Mouse (Mus musculus) spleen, embryonic (tissue): ENCODE data around the gene B4galt1.

Source experiments
- CTCF ChIA-PET: fragments of 350-600 bp; sonication (Branson Sonifier 250); formaldehyde crosslinking; loops from one replicate; lab custom pipeline; 2022; lab: Charles Lee

B4galt1 gene

DNA sequence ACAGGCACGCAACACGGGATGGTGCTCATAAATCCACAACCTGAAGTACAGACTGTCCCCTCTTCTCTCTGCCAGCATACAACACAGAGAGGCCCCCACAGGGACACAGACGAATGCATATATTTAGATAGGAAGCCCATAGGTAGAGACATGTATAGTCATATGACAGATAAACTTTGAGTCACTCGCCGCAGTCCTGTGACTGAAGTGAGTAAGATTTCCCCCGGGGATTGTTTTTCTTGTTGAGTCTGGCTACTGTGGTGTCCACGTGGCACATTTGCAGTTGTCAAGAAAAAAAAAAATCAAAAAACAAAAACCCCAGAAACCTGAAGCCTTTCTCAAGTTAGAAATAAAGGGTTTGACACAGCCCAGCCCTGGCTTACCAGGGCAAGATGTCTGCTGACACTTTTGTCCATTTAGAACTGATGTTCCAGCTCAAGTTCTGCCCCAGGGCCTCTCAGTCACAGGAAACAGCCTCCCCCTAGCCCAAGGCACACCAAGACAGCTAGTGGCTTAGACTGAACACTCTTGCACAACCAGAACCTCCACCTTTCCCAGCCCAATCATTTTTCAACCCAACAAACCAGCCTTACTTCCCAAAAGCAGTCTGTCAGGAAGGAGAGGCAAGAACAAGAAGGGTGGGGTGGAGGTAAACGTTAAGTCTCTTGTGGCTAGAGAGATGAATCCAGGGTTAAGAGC is 71.9 kb downstream of the B4galt1 start:
- CTCF ChIA-PET, result no interaction called here

GRCm38 (mm10) chr4:40781143-40781542 is 72.7 kb downstream of the B4galt1 start:
- CTCF ChIA-PET, result interaction anchor here (0.6 to 0.8 kb wide), 4 partner anchors 9 to 642 kb away, joined by 3 to 6 read pairs (median 4); no protein-coding TSS in a partner anchor

DNA sequence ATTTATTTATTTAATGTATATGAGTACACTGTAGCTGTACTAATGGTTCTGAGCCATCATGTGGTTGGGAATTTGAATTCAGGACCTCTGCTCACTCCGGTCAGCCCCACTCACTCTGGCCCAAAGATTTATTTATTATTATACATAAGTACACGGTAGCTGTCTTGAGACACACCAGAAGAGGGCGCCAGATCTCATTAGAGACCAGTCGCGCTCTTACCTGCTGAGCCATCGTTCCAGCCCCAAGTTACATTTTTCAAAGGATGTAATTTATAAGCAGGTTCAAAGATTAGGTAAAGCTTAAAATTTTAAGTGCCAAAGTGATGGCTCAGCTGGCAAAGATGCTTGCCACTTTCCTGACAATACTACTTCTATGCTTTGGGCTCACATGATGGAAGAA is 75.1 kb downstream of the B4galt1 start:
- CTCF ChIA-PET, result interaction anchor here (0.6 to 1.2 kb wide), 2 partner anchors 66 to 301 kb away, joined by 3 read pairs; no protein-coding TSS in a partner anchor

DNA sequence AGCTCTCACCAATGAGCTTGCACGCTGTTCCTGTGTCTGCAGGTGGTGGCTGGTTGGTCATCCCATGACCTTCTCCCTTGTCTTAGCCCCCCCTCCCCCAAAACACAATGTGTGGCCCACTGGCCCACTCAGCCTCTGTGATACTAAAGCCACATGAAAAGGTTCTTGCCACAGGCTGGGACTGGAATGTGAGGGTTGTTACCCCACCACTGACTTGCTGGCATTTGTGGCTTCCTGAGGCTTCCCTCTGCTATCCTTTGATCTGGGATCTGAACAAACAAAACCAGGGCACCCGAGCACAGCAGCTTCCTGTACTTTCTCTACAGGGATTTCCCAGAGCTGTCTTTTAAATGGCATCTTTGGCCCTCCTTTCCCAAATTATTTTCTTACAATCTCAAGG is 76.7 kb downstream of the B4galt1 start:
- CTCF ChIA-PET, result no interaction called here

DNA sequence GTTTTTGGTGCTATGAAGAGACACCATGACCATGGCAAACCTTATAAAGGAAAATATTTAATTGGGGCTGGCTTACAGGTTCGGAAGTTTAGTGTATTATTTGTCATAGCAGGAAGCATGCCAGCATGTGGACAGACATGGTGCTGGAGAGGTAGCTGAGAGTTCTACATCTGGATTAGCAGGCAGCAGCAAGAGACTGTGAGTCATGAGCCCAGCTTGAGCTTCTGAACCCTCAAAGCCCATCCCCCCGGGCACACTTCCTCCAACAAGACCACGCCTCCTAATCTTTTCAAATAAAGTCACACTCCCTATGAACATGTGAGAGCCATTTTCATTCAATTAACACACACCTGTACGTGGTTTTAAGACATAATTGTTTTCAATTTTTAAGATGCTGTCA is 77.4 kb downstream of the B4galt1 start:
- CTCF ChIA-PET, result no interaction called here

DNA sequence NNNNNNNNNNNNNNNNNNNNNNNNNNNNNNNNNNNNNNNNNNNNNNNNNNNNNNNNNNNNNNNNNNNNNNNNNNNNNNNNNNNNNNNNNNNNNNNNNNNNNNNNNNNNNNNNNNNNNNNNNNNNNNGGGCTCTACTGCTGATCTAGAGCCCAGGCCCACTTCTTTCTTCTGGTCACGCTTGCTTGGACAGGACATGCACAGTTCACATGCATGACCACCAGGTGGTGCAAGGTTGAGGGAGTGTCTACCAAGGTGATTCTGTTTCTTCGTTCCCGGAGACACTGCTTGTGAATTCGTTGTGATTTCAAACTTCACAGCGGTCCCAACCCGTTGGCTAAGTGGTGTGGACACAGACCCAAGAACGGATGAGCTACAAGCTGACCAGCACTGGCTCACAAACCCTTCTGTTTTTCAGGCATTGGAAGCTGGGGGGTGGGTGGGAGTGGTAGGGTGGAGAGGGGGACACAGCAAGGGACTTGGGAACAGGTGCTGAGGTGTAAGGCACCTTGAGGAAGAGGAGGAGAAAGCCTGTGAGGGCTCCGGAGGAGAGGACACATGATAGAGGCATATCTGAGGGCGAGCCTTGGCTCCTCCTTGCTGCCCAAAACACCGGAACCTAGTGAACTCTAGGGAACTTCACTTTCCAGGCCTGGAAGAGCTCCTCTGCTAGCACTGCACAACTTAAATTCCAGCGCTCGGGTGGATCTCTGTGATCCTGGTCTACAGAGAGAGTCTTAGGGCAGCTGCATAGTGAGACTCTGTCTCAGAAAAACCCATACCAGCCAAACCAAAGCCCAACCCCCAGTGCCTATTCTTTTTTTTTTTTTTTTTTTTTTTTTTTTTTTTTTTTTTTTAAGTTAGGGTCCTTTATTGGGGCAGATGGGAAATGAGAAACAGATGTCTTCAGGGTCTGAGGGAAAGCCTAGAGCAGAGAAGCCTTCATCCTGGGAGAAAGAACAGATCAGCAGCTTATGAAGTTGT is 79.2 kb downstream of the B4galt1 start:
- CTCF ChIA-PET, result interaction anchor here (0.5 to 1.9 kb wide), 3 partner anchors 40 to 235 kb away, joined by 4 to 12 read pairs (median 8); no protein-coding TSS in a partner anchor

GRCm38 (mm10) chr4:40759876-40760275 is 93.9 kb downstream of the B4galt1 start:
- CTCF ChIA-PET, result no interaction called here

- CTCF ChIA-PET, result interaction anchor here (0.6 kb wide), 1 partner anchor 32 kb away, joined by 3 read pairs; no protein-coding TSS in a partner anchor
Measured at GRCm38 (mm10) chr4:40757780-40758420, 95.9 kb downstream of the B4galt1 start, which contains the start of gene Smu1. Gene Smu1 (minus strand): TSS chr4:40757923.

DNA sequence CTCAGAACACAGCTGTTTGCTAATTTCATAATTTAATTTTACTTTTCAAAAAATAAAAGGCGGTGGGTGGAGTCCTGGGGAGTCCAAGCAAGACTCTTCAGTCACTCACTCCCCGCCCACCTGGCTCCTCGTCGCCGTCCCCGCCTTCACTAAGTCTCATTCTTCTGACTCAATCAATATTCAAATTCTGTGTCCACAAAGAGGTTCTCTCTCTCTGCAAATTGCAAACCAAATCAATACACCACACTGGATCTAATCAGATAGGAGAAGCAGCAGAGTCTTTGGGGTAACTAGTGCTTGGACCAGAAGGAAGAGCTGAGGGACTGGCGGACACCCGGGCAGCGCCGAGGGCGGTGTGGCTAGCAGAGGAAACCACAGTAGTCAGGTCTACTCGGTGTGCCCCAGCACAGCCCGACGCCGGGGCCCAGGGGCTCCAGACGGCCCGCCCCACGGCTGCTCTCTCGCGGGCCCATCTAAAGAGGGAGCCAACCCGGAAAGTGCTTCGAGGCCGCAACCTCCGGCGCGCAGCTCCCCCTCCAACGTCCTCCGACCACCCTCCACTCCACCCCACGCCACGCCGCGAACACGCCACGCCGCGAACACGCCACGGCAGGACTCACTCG is 96.5 kb downstream of the B4galt1 start:
- CTCF ChIA-PET, result interaction anchor here (0.7 kb wide), 1 partner anchor 18 kb away, joined by 3 read pairs; no protein-coding TSS in a partner anchor
